Mouse (Mus musculus) forebrain, embryonic 10.5 days (tissue): ENCODE measurements around the gene Trpc4ap. TPM values are rescaled to one million over a fixed set of nuclear protein-coding genes. Genes with fewer than 3 reads are reported as not detected.

Experiments
- DNase-seq: peaks from one replicate; pipeline ENCODE4 v3.0.0-alpha.2; 2017; ENCODE audit warnings: low spot score; ENCODE audit errors: extremely low spot score
- H3K27ac ChIP-seq: fragments of 300-500 bp; sonication (generic); 2 replicates; pipeline ENCODE4 v1.5.1; 2016; ENCODE audit warnings: mild to moderate bottlenecking
- H3K27me3 ChIP-seq: fragments of 300-500 bp; sonication (generic); 2 replicates; pipeline ENCODE4 v1.6.1; 2016; ENCODE audit warnings: mild to moderate bottlenecking; ENCODE audit not compliant: poor library complexity, severe bottlenecking
- H3K36me3 ChIP-seq: fragments of 300-500 bp; sonication (generic); replicated peaks from 2 replicates; pipeline ENCODE4 v1.6.1; 2016; ENCODE audit warnings: mild to moderate bottlenecking, moderate library complexity
- H3K4me1 ChIP-seq: fragments of 300-500 bp; sonication (generic); 2 replicates; pipeline ENCODE4 v1.6.1; 2016
- H3K4me3 ChIP-seq: fragments of 300-500 bp; sonication (generic); 2 replicates; pipeline ENCODE4 v1.5.1; 2016; ENCODE audit warnings: mild to moderate bottlenecking, moderate library complexity
- H3K9me3 ChIP-seq: fragments of 300-500 bp; sonication (generic); 2 replicates; pipeline ENCODE4 v1.6.1; 2016; ENCODE audit warnings: mild to moderate bottlenecking, moderate library complexity
- WGBS: fragments of 180-500 bp; shearing (Covaris S2); methylation state at CpG from one replicate; pipeline ENCODE4 v1.1.7; 2016; 5-methylcytosine and 5-hydroxymethylcytosine counted together
- polyA plus RNA-seq: library from polyadenylated mRNA; unstranded; fragments of >200 nt; fragmentation: Nextera tagmentation; extraction: Ambion mirVana; gene quantifications from 2 replicates; pipeline ENCODE4 v1.2.1, GENCODE M21; 2016

Gene Trpc4ap
- polyA plus RNA-seq, 1 experiment from 2014 or later, result 126 TPM

- H3K27ac ChIP-seq, result no peak overlapping the region
- H3K4me1 ChIP-seq, result no peaks in the 10 kb centered on the region
- no peak overlapping the region for H3K4me3 ChIP-seq
- no peaks in the 10 kb centered on the region for H3K9me3 ChIP-seq
- no peaks in the 10 kb centered on the region for H3K27me3 ChIP-seq
- peaks cover 91% of the 10 kb centered on the region for H3K36me3 ChIP-seq
- DNase-seq, result no peak
- WGBS, result 32% methylated on average over 5 of the region's 5 CpGs
Observed at GRCm38 (mm10) chr2:155663097-155663496, 29.1 kb downstream of the Trpc4ap start.

- Histone ChIP-seq H3K27ac (no peak overlapping the region), H3K36me3 (peaks cover 91% of the 10 kb centered on the region), H3K9me3 (no peaks in the 10 kb centered on the region), H3K27me3 (no peaks in the 10 kb centered on the region), H3K4me1 (no peaks in the 10 kb centered on the region), H3K4me3 (no peak overlapping the region)
- no peak for DNase-seq
- 94% methylated on average over 5 of the region's 5 CpGs for WGBS
Observed at GRCm38 (mm10) chr2:155662390-155662789, 29.8 kb downstream of the Trpc4ap start.

- peaks cover 91% of the 10 kb centered on the region for H3K36me3 ChIP-seq
- H3K9me3 ChIP-seq, result no peaks in the 10 kb centered on the region
- no peaks in the 10 kb centered on the region for H3K27me3 ChIP-seq
- DNase-seq, result no peak
- WGBS, result 55% methylated on average over 6 of the region's 6 CpGs
- no peak overlapping the region for H3K27ac ChIP-seq
- H3K4me3 ChIP-seq, result no peak overlapping the region
- H3K4me1 ChIP-seq, result peaks cover 14% of the 10 kb centered on the region
Observed at GRCm38 (mm10) chr2:155655759-155656372, 36.3 kb downstream of the Trpc4ap start.

GRCm38 (mm10) chr2:155652618-155653017 lies 39.6 kb downstream of the Trpc4ap start:
- H3K36me3 ChIP-seq, result peaks cover 98% of the 10 kb centered on the region
- DNase-seq, result no peak
- peaks cover 14% of the 10 kb centered on the region for H3K4me1 ChIP-seq
- H3K9me3 ChIP-seq, result no peaks in the 10 kb centered on the region
- H3K27ac ChIP-seq, result no peak overlapping the region
- H3K4me3 ChIP-seq, result no peak overlapping the region
- no peaks in the 10 kb centered on the region for H3K27me3 ChIP-seq
- WGBS, result 95% methylated on average over 5 of the region's 5 CpGs

- no peak overlapping the region for H3K27ac ChIP-seq
- whole genome bisulfite sequencing, result 83% methylated on average over 7 of the region's 7 CpGs
- no peak for DNase-seq
Observed at GRCm38 (mm10) chr2:155645746-155646145, 46.4 kb downstream of the Trpc4ap start.

GRCm38 (mm10) chr2:155641540-155642472 lies 50.4 kb downstream of the Trpc4ap start:
- Histone ChIP-seq H3K27me3 (no peaks in the 10 kb centered on the region), H3K36me3 (peaks cover 98% of the 10 kb centered on the region), H3K4me3 (no peak overlapping the region), H3K9me3 (no peaks in the 10 kb centered on the region), H3K4me1 (no peaks in the 10 kb centered on the region), H3K27ac (no peak overlapping the region)
- 89% methylated on average over 18 of the region's 18 CpGs for whole genome bisulfite sequencing
- no peak for DNase-seq

More at GRCm38 (mm10) chr2:155645746-155646145, 46.4 kb downstream of the Trpc4ap start:
- no peaks in the 10 kb centered on the region for H3K4me1 ChIP-seq
- peaks cover 95% of the 10 kb centered on the region for H3K36me3 ChIP-seq
- no peaks in the 10 kb centered on the region for H3K9me3 ChIP-seq
- no peaks in the 10 kb centered on the region for H3K27me3 ChIP-seq
- no peak overlapping the region for H3K4me3 ChIP-seq

- peaks cover 99% of the 10 kb centered on the region for H3K36me3 ChIP-seq
Observed at GRCm38 (mm10) chr2:155640656-155641055, 51.5 kb downstream of the Trpc4ap start.

GRCm38 (mm10) chr2:155637411-155637810 lies 54.8 kb downstream of the Trpc4ap start:
- DNase-seq, result no peak
- peaks cover 31% of the 10 kb centered on the region for H3K27me3 ChIP-seq
- H3K9me3 ChIP-seq, result no peaks in the 10 kb centered on the region
- 94% methylated on average over 4 of the region's 4 CpGs for WGBS
- H3K4me1 ChIP-seq, result no peaks in the 10 kb centered on the region; the same call in 1 of the 2 replicates
- H3K4me3 ChIP-seq, result no peak overlapping the region
- peaks cover 100% of the 10 kb centered on the region for H3K36me3 ChIP-seq
- H3K27ac ChIP-seq, result no peak overlapping the region

More at GRCm38 (mm10) chr2:155640656-155641055, 51.5 kb downstream of the Trpc4ap start:
- 88% methylated on average over 6 of the region's 6 CpGs for WGBS
- H3K4me1 ChIP-seq, result no peaks in the 10 kb centered on the region
- no peaks in the 10 kb centered on the region for H3K9me3 ChIP-seq
- no peak for DNase-seq
- H3K27ac ChIP-seq, result no peak overlapping the region
- no peaks in the 10 kb centered on the region for H3K27me3 ChIP-seq
- no peak overlapping the region for H3K4me3 ChIP-seq

- Histone ChIP-seq H3K4me1 (peaks cover 4% of the 10 kb centered on the region; the same call in 1 of the 2 replicates), H3K4me3 (no peak overlapping the region), H3K36me3 (peaks cover 100% of the 10 kb centered on the region), H3K27ac (no peak overlapping the region), H3K9me3 (no peaks in the 10 kb centered on the region), H3K27me3 (peaks cover 36% of the 10 kb centered on the region)
- no peak for DNase-seq
Observed at GRCm38 (mm10) chr2:155636881-155637280, 55.3 kb downstream of the Trpc4ap start.

- WGBS, result 94% methylated on average over 8 of the region's 8 CpGs
- H3K9me3 ChIP-seq, result no peaks in the 10 kb centered on the region
- no peak for DNase-seq
- peaks cover 97% of the 10 kb centered on the region for H3K36me3 ChIP-seq
- H3K4me1 ChIP-seq, result peaks cover 10% of the 10 kb centered on the region
- no peak overlapping the region for H3K4me3 ChIP-seq
- H3K27ac ChIP-seq, result no peak overlapping the region
- peaks cover 45% of the 10 kb centered on the region for H3K27me3 ChIP-seq
Observed at GRCm38 (mm10) chr2:155635961-155636360, 56.2 kb downstream of the Trpc4ap start.

GRCm38 (mm10) chr2:155634562-155634961 lies 57.6 kb downstream of the Trpc4ap start:
- H3K4me1 ChIP-seq, result peaks cover 24% of the 10 kb centered on the region
- peaks cover 83% of the 10 kb centered on the region for H3K36me3 ChIP-seq
- H3K4me3 ChIP-seq, result no peak overlapping the region
- peaks cover 59% of the 10 kb centered on the region for H3K27me3 ChIP-seq
- DNase-seq, result no peak
- no peaks in the 10 kb centered on the region for H3K9me3 ChIP-seq
- 92% methylated on average over 8 of the region's 8 CpGs for WGBS
- H3K27ac ChIP-seq, result no peak overlapping the region

GRCm38 (mm10) chr2:155633731-155634130 lies 58.5 kb downstream of the Trpc4ap start:
- H3K4me1 ChIP-seq, result peaks cover 33% of the 10 kb centered on the region
- 86% methylated on average over 9 of the region's 9 CpGs for WGBS
- DNase-seq, result no peak
- peaks cover 75% of the 10 kb centered on the region for H3K36me3 ChIP-seq
- H3K4me3 ChIP-seq, result no peak overlapping the region
- H3K27me3 ChIP-seq, result peaks cover 67% of the 10 kb centered on the region
- H3K27ac ChIP-seq, result no peak overlapping the region
- H3K9me3 ChIP-seq, result no peaks in the 10 kb centered on the region

GRCm38 (mm10) chr2:155633121-155633520 lies 59.1 kb downstream of the Trpc4ap start:
- Histone ChIP-seq H3K4me1 (peaks cover 38% of the 10 kb centered on the region), H3K36me3 (peaks cover 69% of the 10 kb centered on the region), H3K9me3 (no peaks in the 10 kb centered on the region), H3K27ac (no peak overlapping the region), H3K27me3 (peaks cover 73% of the 10 kb centered on the region), H3K4me3 (no peak overlapping the region)
- 75% methylated on average over 19 of the region's 19 CpGs for WGBS
- no peak for DNase-seq
